Mouse (Mus musculus) urinary bladder, postnatal 14 days (tissue): ENCODE measurements at regions not wholly inside any gene's neighbourhood (a gene's known extent, or its start where the extent isn't known, plus 50 kb on each side); places are given as distances from the start of the nearest gene placed in this dataset.

ENCODE experiments used
- DNase-seq: peaks from one replicate; pipeline ENCODE4 v3.0.0; 2021; ENCODE audit warnings: low spot score

GRCm38 (mm10) chr2:169035315-169035714, 79.9 kb upstream of the Zfp64 start:
- DNase-seq = peak; percentile 7

GRCm38 (mm10) chr2:169033997-169034396, 78.6 kb upstream of the Zfp64 start:
- peak; percentile 22 for DNase-seq

- DNase-seq = no peak
Measured at GRCm38 (mm10) chr2:169033181-169033580, 77.8 kb upstream of the Zfp64 start.

- DNase-seq = no peak
Measured at GRCm38 (mm10) chr2:169028531-169029114, 73.2 kb upstream of the Zfp64 start.

- no peak for DNase-seq
Measured at GRCm38 (mm10) chr2:169019037-169019436, 63.6 kb upstream of the Zfp64 start.

GRCm38 (mm10) chr2:169010271-169010670, 54.9 kb upstream of the Zfp64 start:
- DNase-seq = no peak

GRCm38 (mm10) chr2:169008756-169009155, 53.4 kb upstream of the Zfp64 start:
- no peak for DNase-seq

- no peak for DNase-seq
Measured at GRCm38 (mm10) chr2:169008333-169008732, 52.9 kb upstream of the Zfp64 start.

- DNase-seq = no peak
Measured at GRCm38 (mm10) chr2:169006549-169006948, 51.2 kb upstream of the Zfp64 start.

- DNase-seq = no peak
Measured at GRCm38 (mm10) chr2:169005810-169006209, 50.4 kb upstream of the Zfp64 start.
